Mouse (Mus musculus): ENCODE results near the gene Ciao2b. TPM values are rescaled to one million over a fixed set of nuclear protein-coding genes. Genes with fewer than 3 reads are reported as not detected.
A peak's percentile ranks its signal among the peaks of the same experiment; 100 is the strongest.

Ciao2b gene
- polyA plus RNA-seq, 1 experiment from 2014 or later, result 65.0 TPM

GRCm38 (mm10) chr8:104595773-104596536 lies 45.8 kb downstream of the Ciao2b start:
- H3K9ac ChIP-seq, result peak overlapping the region; percentile 26; the same call in 1 of the 2 replicates
- no peaks in the 10 kb centered on the region for H3K27me3 ChIP-seq
- H3K36me3 ChIP-seq, result peaks cover 33% of the 10 kb centered on the region
- no peak overlapping the region for H3K4me3 ChIP-seq (replicated peaks)
- ATAC-seq (ENCODE audit: low read depth) (no peak), DNase-seq (no peak)
- H3K4me2 ChIP-seq, result peak overlapping the region; percentile 30
- H3K9me3 ChIP-seq (replicated peaks), result no peaks in the 10 kb centered on the region
- 66% methylated on average over 21 of the region's 21 CpGs for WGBS (ENCODE audit: insufficient replicate concordance)
- H3K4me1 ChIP-seq (replicated peaks), result peaks cover 27% of the 10 kb centered on the region
- no peak overlapping the region for H3K27ac ChIP-seq

- no peak overlapping the region for H3K9ac ChIP-seq
- peaks cover 37% of the 10 kb centered on the region for H3K4me1 ChIP-seq (replicated peaks)
- no peak overlapping the region for H3K4me2 ChIP-seq
- no peaks in the 10 kb centered on the region for H3K27me3 ChIP-seq
- WGBS (ENCODE audit: insufficient replicate concordance), result 86% methylated on average over 19 of the region's 19 CpGs
- H3K36me3 ChIP-seq, result peaks cover 33% of the 10 kb centered on the region
- H3K27ac ChIP-seq, result no peak overlapping the region
- DNase-seq (no peak), ATAC-seq (ENCODE audit: low read depth) (no peak)
- H3K4me3 ChIP-seq (replicated peaks), result no peak overlapping the region
- H3K9me3 ChIP-seq (replicated peaks), result no peaks in the 10 kb centered on the region
These were observed 47.0 kb downstream of the Ciao2b start for GRCm38 (mm10) chr8:104594611-104595362.

- Histone ChIP-seq H3K36me3 (peaks cover 33% of the 10 kb centered on the region), H3K27me3 (no peaks in the 10 kb centered on the region), H3K4me1 (replicated peaks) (peaks cover 37% of the 10 kb centered on the region), H3K27ac (no peak overlapping the region), H3K4me2 (no peak overlapping the region), H3K9me3 (replicated peaks) (no peaks in the 10 kb centered on the region), H3K4me3 (replicated peaks) (no peak overlapping the region), H3K9ac (no peak overlapping the region)
- 91% methylated on average over 31 of the region's 31 CpGs for WGBS (ENCODE audit: insufficient replicate concordance)
- ATAC-seq (ENCODE audit: low read depth) (no peak), DNase-seq (no peak)
These were observed 48.0 kb downstream of the Ciao2b start for GRCm38 (mm10) chr8:104593536-104594325.

GRCm38 (mm10) chr8:104592566-104592965 lies 49.2 kb downstream of the Ciao2b start:
- peaks cover 37% of the 10 kb centered on the region for H3K4me1 ChIP-seq (replicated peaks)
- no peaks in the 10 kb centered on the region for H3K9me3 ChIP-seq (replicated peaks)
- peak overlapping the region; percentile 94 for H3K4me2 ChIP-seq
- peaks cover 33% of the 10 kb centered on the region for H3K36me3 ChIP-seq
- no peak overlapping the region for H3K9ac ChIP-seq
- no peak overlapping the region for H3K27ac ChIP-seq
- no peaks in the 10 kb centered on the region for H3K27me3 ChIP-seq
- DNase-seq, result no peak
- 0 out of 2 replicates have a peak overlapping the region, but pooled peaks have one; percentile 74 for H3K4me3 ChIP-seq (replicated peaks)
- 71% methylated on average over 6 of the region's 6 CpGs for WGBS (ENCODE audit: insufficient replicate concordance)
- no peak for ATAC-seq (ENCODE audit: low read depth)

- 6% methylated on average over 9 of the region's 9 CpGs for WGBS (ENCODE audit: insufficient replicate concordance)
- peak overlapping the region; percentile 94 for H3K4me2 ChIP-seq
- DNase-seq (no peak), ATAC-seq (ENCODE audit: low read depth) (no peak)
- H3K4me3 ChIP-seq (replicated peaks), result peak overlapping the region; percentile 74
- peaks cover 33% of the 10 kb centered on the region for H3K36me3 ChIP-seq
- H3K9ac ChIP-seq, result peak overlapping the region; percentile 77
- peaks cover 37% of the 10 kb centered on the region for H3K4me1 ChIP-seq (replicated peaks)
- peak overlapping the region; percentile 79 for H3K27ac ChIP-seq
- H3K27me3 ChIP-seq, result no peaks in the 10 kb centered on the region
- H3K9me3 ChIP-seq (replicated peaks), result no peaks in the 10 kb centered on the region
These were observed 49.9 kb downstream of the Ciao2b start for GRCm38 (mm10) chr8:104591856-104592255.

GRCm38 (mm10) chr8:104591133-104591834 lies 50.5 kb downstream of the Ciao2b start, which contains the start of gene Pdp2:
Gene Pdp2 (plus strand): TSS chr8:104591451.
- peak within 1 kb of the TSS; percentile 79 for H3K27ac ChIP-seq
- WGBS (ENCODE audit: insufficient replicate concordance), result under 1% methylated on average over 44 of the region's 44 CpGs
- no peaks in the 10 kb centered on the region for H3K27me3 ChIP-seq
- peak within 1 kb of the TSS; percentile 77 for H3K9ac ChIP-seq
- H3K4me2 ChIP-seq, result peak within 1 kb of the TSS; percentile 94
- H3K36me3 ChIP-seq, result peaks cover 28% of the 10 kb centered on the region
- DNase-seq (peak; percentile 86), ATAC-seq (ENCODE audit: low read depth) (peak; percentile 99)
- peak within 1 kb of the TSS; percentile 74 for H3K4me3 ChIP-seq (replicated peaks)
- H3K4me1 ChIP-seq (replicated peaks), result peaks cover 36% of the 10 kb centered on the region
- H3K9me3 ChIP-seq (replicated peaks), result no peaks in the 10 kb centered on the region

GRCm38 (mm10) chr8:104590284-104590683 lies 51.5 kb downstream of the Ciao2b start:
- no peak overlapping the region for H3K9ac ChIP-seq
- 66% methylated on average over 3 of the region's 3 CpGs for WGBS (ENCODE audit: insufficient replicate concordance)
- H3K36me3 ChIP-seq, result peaks cover 19% of the 10 kb centered on the region
- H3K9me3 ChIP-seq (replicated peaks), result no peaks in the 10 kb centered on the region
- H3K27me3 ChIP-seq, result no peaks in the 10 kb centered on the region
- H3K4me3 ChIP-seq (replicated peaks), result no peak overlapping the region
- 0 out of 2 replicates have a peak overlapping the region, but pooled peaks have one; percentile 94 for H3K4me2 ChIP-seq
- peaks cover 29% of the 10 kb centered on the region for H3K4me1 ChIP-seq (replicated peaks)
- ATAC-seq (ENCODE audit: low read depth), result no peak
- no peak for DNase-seq
- peak overlapping the region; percentile 50; the same call in 1 of the 2 replicates for H3K27ac ChIP-seq

Other genes starting within 250 kb of the Ciao2b start
- 0.40 and 0.56 TPM in 2 replicates for gene Cmtm4, start 246.2 kb downstream of the Ciao2b start, polyA plus RNA-seq (2015; fragmentation: Nextera tagmentation; extraction: Ambion mirVana)
- 13.5 and 16.2 TPM in 2 replicates for gene Dync1li2, start 198.9 kb downstream of the Ciao2b start, polyA plus RNA-seq (2015; fragmentation: Nextera tagmentation; extraction: Ambion mirVana)
- gene Terb1, start 132.1 kb downstream of the Ciao2b start, polyA plus RNA-seq (2015; fragmentation: Nextera tagmentation; extraction: Ambion mirVana), result 0.03 TPM in 1 of 2 replicates, not detected in the other
- gene Nae1, start 107.3 kb downstream of the Ciao2b start, polyA plus RNA-seq (2015; fragmentation: Nextera tagmentation; extraction: Ambion mirVana), result 43.1 and 49.9 TPM in 2 replicates
- 3.7 and 4.2 TPM in 2 replicates for gene Car7, start 107.3 kb downstream of the Ciao2b start, polyA plus RNA-seq (2015; fragmentation: Nextera tagmentation; extraction: Ambion mirVana)
- gene Pdp2, start 50.5 kb downstream of the Ciao2b start, polyA plus RNA-seq (2015; fragmentation: Nextera tagmentation; extraction: Ambion mirVana), result 4.4 and 5.7 TPM in 2 replicates
- gene Cdh16, start 17.6 kb downstream of the Ciao2b start, polyA plus RNA-seq (2015; fragmentation: Nextera tagmentation; extraction: Ambion mirVana), result not detected in 2 replicates
- 0.75 and 0.82 TPM in 2 replicates for gene Rrad, start 10.6 kb downstream of the Ciao2b start, polyA plus RNA-seq (2015; fragmentation: Nextera tagmentation; extraction: Ambion mirVana)
- gene Ces2a, start 92.0 kb upstream of the Ciao2b start, polyA plus RNA-seq (2015; fragmentation: Nextera tagmentation; extraction: Ambion mirVana), result 5.9 and 6.7 TPM in 2 replicates
- gene Ces2b, start 189.6 kb upstream of the Ciao2b start, polyA plus RNA-seq (2015; fragmentation: Nextera tagmentation; extraction: Ambion mirVana), result 0.06 and 0.16 TPM in 2 replicates
- not detected in 2 replicates for gene Ces2c, start 205.1 kb upstream of the Ciao2b start, polyA plus RNA-seq (2015; fragmentation: Nextera tagmentation; extraction: Ambion mirVana)

Data from liver, embryonic 13.5 days (tissue).